Mouse (Mus musculus) liver, embryonic 13.5 days (tissue): ENCODE measurements around the gene Ccdc134. TPM values are rescaled to one million over a fixed set of nuclear protein-coding genes. Genes with fewer than 3 reads are reported as not detected.

Experiments
- ATAC-seq: fragments of 200-750 bp; cut with Nextera tagmentation; 2 replicates; pipeline ENCODE4 v1.8.0; 2017; ENCODE audit warnings: low read depth, mild to moderate bottlenecking, moderate number of reproducible peaks, moderate library complexity
- DNase-seq: peaks from one replicate; pipeline ENCODE4 v3.0.0; 2022
- H3K27ac ChIP-seq: fragments of 300-500 bp; sonication (generic); 2 replicates; pipeline ENCODE4 v1.5.1; 2015; ENCODE audit warnings: moderate library complexity, mild to moderate bottlenecking, inconsistent platforms
- H3K27me3 ChIP-seq: fragments of 300-500 bp; sonication (generic); 2 replicates; pipeline ENCODE4 v1.6.1; 2015; ENCODE audit warnings: mild to moderate bottlenecking, inconsistent platforms
- H3K36me3 ChIP-seq: fragments of 300-500 bp; sonication (generic); 2 replicates; pipeline ENCODE4 v1.6.1; 2015; ENCODE audit warnings: mild to moderate bottlenecking, inconsistent platforms
- H3K4me1 ChIP-seq: fragments of 300-500 bp; sonication (generic); replicated peaks from 2 replicates; pipeline ENCODE4 v1.6.1; 2015; ENCODE audit warnings: inconsistent platforms
- H3K4me2 ChIP-seq: fragments of 300-500 bp; sonication (generic); 2 replicates; pipeline ENCODE4 v1.6.1; 2015; ENCODE audit warnings: inconsistent platforms, mild to moderate bottlenecking, moderate library complexity
- H3K4me3 ChIP-seq: fragments of 300-500 bp; sonication (generic); replicated peaks from 2 replicates; pipeline ENCODE4 v1.5.1; 2015; ENCODE audit warnings: mild to moderate bottlenecking, inconsistent platforms
- H3K9ac ChIP-seq: fragments of 300-500 bp; sonication (generic); 2 replicates; pipeline ENCODE4 v1.6.1; 2015; ENCODE audit warnings: mild to moderate bottlenecking, inconsistent platforms
- H3K9me3 ChIP-seq: fragments of 300-500 bp; sonication (generic); replicated peaks from 2 replicates; pipeline ENCODE4 v1.6.1; 2016; ENCODE audit warnings: inconsistent platforms
- WGBS: fragments of 180-500 bp; shearing (Covaris S2); methylation state at CpG from one replicate; pipeline ENCODE4 v1.1.7; 2015; ENCODE audit not compliant: insufficient replicate concordance; 5-methylcytosine and 5-hydroxymethylcytosine counted together
- polyA plus RNA-seq: library from polyadenylated mRNA; unstranded; fragments of >200 nt; fragmentation: Nextera tagmentation; extraction: Ambion mirVana; gene quantifications from 2 replicates; pipeline ENCODE4 v1.2.1, GENCODE M21; 2015

The Ccdc134 gene
- polyA plus RNA-seq, 1 experiment from 2014 or later, result 8.2 TPM

DNA sequence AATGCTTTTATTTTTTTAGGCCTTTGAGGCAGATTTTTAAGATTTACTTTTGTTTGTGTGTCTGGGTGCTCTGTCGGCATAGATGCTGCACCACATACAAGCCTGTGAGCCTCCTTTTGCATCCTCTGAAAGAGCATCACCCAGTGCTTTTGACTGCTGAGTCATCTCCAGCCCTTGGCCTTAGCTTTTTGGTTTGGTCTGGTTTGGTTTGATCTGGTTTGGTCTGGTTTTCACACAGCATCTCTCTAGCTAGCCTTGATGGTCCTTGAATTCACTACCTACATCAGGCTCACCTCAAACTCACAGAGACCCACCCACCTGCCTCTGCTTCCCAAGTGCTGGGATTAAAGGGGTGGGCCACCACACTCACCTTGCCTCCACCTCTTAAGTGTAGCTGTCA is 60.2 kb downstream of the Ccdc134 start:
- DNase-seq, result no peak
- Histone ChIP-seq H3K4me1 (peaks cover 57% of the 10 kb centered on the region), H3K9me3 (0 out of 2 replicates have a peak, but pooled peaks cover 4% of the 10 kb centered on the region), H3K9ac (no peak overlapping the region), H3K27ac (peak overlapping the region; percentile 98), H3K27me3 (no peaks in the 10 kb centered on the region), H3K4me3 (no peak overlapping the region), H3K36me3 (peaks cover 90% of the 10 kb centered on the region), H3K4me2 (no peak overlapping the region)
- no peak for ATAC-seq
- 80% methylated on average over 1 of the region's 1 CpGs for WGBS

DNA sequence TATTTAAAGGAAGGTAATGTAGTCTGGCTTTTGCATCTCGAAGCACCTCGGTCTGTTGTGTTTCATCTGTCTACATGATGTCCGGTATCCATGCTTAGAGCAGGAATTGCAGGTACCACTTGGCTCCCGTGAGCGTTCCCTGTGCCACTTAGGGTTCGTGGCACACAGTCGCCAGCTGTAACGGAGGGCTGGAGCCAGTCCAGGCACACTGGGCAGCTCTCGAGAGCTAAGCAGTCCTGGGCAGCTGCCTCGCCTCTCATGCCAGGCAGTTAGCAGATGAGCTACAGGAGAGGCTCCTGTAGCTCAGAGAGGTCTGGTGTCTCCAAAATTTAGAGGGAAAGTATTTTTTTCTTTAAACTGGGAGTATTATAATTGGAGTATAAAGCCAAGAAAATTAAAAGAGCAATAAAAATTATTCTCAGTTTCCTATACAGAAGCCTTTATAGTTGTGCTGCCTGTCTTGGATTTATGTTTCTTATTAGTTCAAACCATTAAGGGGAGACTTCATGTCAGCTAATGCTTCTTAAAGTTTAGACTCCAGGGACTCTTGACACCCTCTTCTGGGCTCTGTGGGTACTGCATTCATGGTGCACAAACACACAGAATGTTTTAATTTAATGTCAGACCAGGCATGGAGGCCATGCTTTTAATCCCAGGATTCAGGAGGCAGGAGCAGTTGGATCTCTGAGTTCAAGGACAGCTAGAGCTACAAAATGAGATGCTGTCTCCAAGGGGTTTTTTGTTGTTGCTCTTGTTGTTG is 60.9 kb downstream of the Ccdc134 start:
- Histone ChIP-seq H3K9ac (no peak overlapping the region), H3K27ac (peak overlapping the region; percentile 98), H3K9me3 (0 out of 2 replicates have a peak, but pooled peaks cover 4% of the 10 kb centered on the region), H3K4me3 (no peak overlapping the region), H3K36me3 (peaks cover 90% of the 10 kb centered on the region), H3K4me2 (no peak overlapping the region), H3K27me3 (no peaks in the 10 kb centered on the region), H3K4me1 (peaks cover 50% of the 10 kb centered on the region)
- peak; percentile 35 for DNase-seq
- WGBS, result 96% methylated on average over 10 of the region's 10 CpGs
- ATAC-seq, result no peak

Other genes with a start within 250 kb of the Ccdc134 start
- 77.5 and 82.6 TPM in 2 replicates for gene Polr3h, start 201.7 kb upstream of the Ccdc134 start, polyA plus RNA-seq
- 1.0 and 1.1 TPM in 2 replicates for gene Csdc2, start 191.2 kb upstream of the Ccdc134 start, polyA plus RNA-seq
- gene Pmm1, start 167.0 kb upstream of the Ccdc134 start, polyA plus RNA-seq, result 24.7 and 25.0 TPM in 2 replicates
- gene 1700029P11Rik, start 147.4 kb upstream of the Ccdc134 start, polyA plus RNA-seq, result not detected in 2 replicates
- gene Xrcc6, start 140.1 kb upstream of the Ccdc134 start, polyA plus RNA-seq, result 77.5 and 87.7 TPM in 2 replicates
- gene Desi1, start 94.1 kb upstream of the Ccdc134 start, polyA plus RNA-seq, result 12.8 and 13.7 TPM in 2 replicates
- 224 and 231 TPM in 2 replicates for gene Snu13, start 80.3 kb upstream of the Ccdc134 start, polyA plus RNA-seq
- gene 4930407I10Rik, start 68.8 kb upstream of the Ccdc134 start, polyA plus RNA-seq, result not detected in 2 replicates
- gene Mei1, start 57.9 kb upstream of the Ccdc134 start, polyA plus RNA-seq, result not detected in 2 replicates
- 64.2 and 70.2 TPM in 2 replicates for gene Srebf2, start 19.3 kb downstream of the Ccdc134 start, polyA plus RNA-seq
- gene Shisa8, start 84.9 kb downstream of the Ccdc134 start, polyA plus RNA-seq, result 0.08 and 0.10 TPM in 2 replicates
- 0.38 and 0.87 TPM in 2 replicates for gene Tnfrsf13c, start 96.4 kb downstream of the Ccdc134 start, polyA plus RNA-seq
- 41.7 and 45.6 TPM in 2 replicates for gene Cenpm, start 116.8 kb downstream of the Ccdc134 start, polyA plus RNA-seq
- gene 1500009C09Rik, start 124.5 kb downstream of the Ccdc134 start, polyA plus RNA-seq, result not detected in 2 replicates
- gene Sept3, start 147.0 kb downstream of the Ccdc134 start, polyA plus RNA-seq, result 0.36 and 0.84 TPM in 2 replicates
- gene Wbp2nl, start 171.0 kb downstream of the Ccdc134 start, polyA plus RNA-seq, result 0.12 and 0.20 TPM in 2 replicates
- gene Naga, start 211.0 kb downstream of the Ccdc134 start, polyA plus RNA-seq, result 34.3 and 35.7 TPM in 2 replicates
- 43.4 and 43.8 TPM in 2 replicates for gene Pheta2, start 211.0 kb downstream of the Ccdc134 start, polyA plus RNA-seq
- 202 and 208 TPM in 2 replicates for gene Smdt1, start 211.0 kb downstream of the Ccdc134 start, polyA plus RNA-seq
- gene Ndufa6, start 226.4 kb downstream of the Ccdc134 start, polyA plus RNA-seq, result 356 and 357 TPM in 2 replicates